Comparison of ENCODE assay signal across 9 mouse cellular contexts in the genomic region with DNA sequence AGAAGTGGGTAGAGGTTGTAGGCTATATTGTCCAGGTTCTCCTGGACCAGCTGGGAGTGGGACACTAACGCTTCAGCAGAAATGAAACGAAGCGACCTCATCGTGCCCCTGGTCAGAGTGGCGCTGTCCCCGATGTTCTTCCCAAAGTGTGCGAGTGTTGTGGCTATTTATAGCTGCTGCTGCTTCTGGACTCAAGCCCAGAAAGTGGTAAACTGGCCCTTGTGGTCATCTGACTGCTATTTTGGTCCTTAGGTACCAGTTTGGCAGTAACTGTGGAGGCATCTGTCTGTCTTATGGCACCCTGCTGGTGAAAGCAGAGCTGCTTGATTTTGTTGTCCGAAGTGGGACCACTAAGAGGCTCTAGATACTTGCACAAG. TPM values are rescaled to one million over a fixed set of nuclear protein-coding genes. Genes with fewer than 3 reads are reported as not detected.
DNase-seq lines count a peak whose midpoint lies in the region; ATAC-seq and TF ChIP-seq lines count a peak whose summit lies in the region.
"Had no signal": no experiment of that assay in that cellular context is flagged by ENCODE, and none has a peak within 500 bp of the region (broad histone marks: within the 10 kb centered on the region; RNA-seq: fewer than 3 reads in every experiment).

A gene (minus strand): TSS at position 147 of the 377 bp plus-strand sequence.

- peak; percentile 86 for ATAC-seq in heart, embryonic 15.5 days (replicated peaks; ENCODE audit: insufficient number of reproducible peaks, insufficient read depth, low FRiP score, low read depth)
- ATAC-seq in forebrain, embryonic 14.5 days = no peak
- ATAC-seq in activated CD4-positive, CD25-positive, alpha-beta regulatory T cell, adult 4 months = no peak

- H3K9me3 ChIP-seq in heart, embryonic 15.5 days (replicated peaks) = no peaks in the 10 kb centered on the region
- H3K9me3 ChIP-seq in forebrain, embryonic 14.5 days (replicated peaks; ENCODE audit: control insufficient read depth, low read length) = no peaks in the 10 kb centered on the region

- H3K36me3 ChIP-seq in heart, embryonic 15.5 days = peaks cover 15% of the 10 kb centered on the region
- H3K36me3 ChIP-seq in forebrain, embryonic 14.5 days (ENCODE audit: control insufficient read depth, insufficient read depth, low read length) = peaks cover 24% of the 10 kb centered on the region

- TF ChIP-seq POLR2A in lung, adult 2 months (IDR thresholded peaks at IDR 0.05; ENCODE audit: borderline replicate concordance, extremely low read depth, low read depth, low read length) = no peak

- TF ChIP-seq CTCF in lung, adult 2 months (IDR thresholded peaks at IDR 0.05; ENCODE audit: insufficient read depth, low read length) = no peak

- WGBS in lung, adult 2 months = 30% methylated on average over 8 of the region's 8 CpGs
- 31% methylated on average over 8 of the region's 8 CpGs for WGBS in heart, embryonic 15.5 days
- 86% methylated on average over 8 of the region's 8 CpGs for WGBS in forebrain, embryonic 14.5 days

- H3K27ac ChIP-seq in heart, embryonic 15.5 days = peak within 1 kb of the TSS; percentile 93
- H3K27ac ChIP-seq in forebrain, embryonic 14.5 days (ENCODE audit: low read depth, low read length) = no peak within 1 kb of the TSS

- peak within 1 kb of the TSS; percentile 62 for H3K9ac ChIP-seq in heart, embryonic 15.5 days
- H3K9ac ChIP-seq in forebrain, embryonic 14.5 days (ENCODE audit: low read length) = no peak within 1 kb of the TSS

- H3K4me2 ChIP-seq in heart, embryonic 15.5 days = peak within 1 kb of the TSS; percentile 61
- H3K4me2 ChIP-seq in forebrain, embryonic 14.5 days (ENCODE audit: low read length) = no peak within 1 kb of the TSS

- no peak within 1 kb of the TSS for H3K4me3 ChIP-seq in lung, adult 2 months (replicated peaks; ENCODE audit: extremely low read depth, low read depth, low read length)
- peak within 1 kb of the TSS; percentile 47 for H3K4me3 ChIP-seq in heart, embryonic 15.5 days
- no peak within 1 kb of the TSS for H3K4me3 ChIP-seq in forebrain, embryonic 14.5 days (ENCODE audit: low read depth, low read length)

- peak; percentile 25 to 30 for DNase-seq in lung, adult 18-20 months
- DNase-seq in lung, adult 2 months = no peak
- peak; percentile 39 to 46 for DNase-seq in cerebellum, postnatal 10 days
- peak; percentile 26 for DNase-seq in lung, postnatal 36 days
- DNase-seq in T-cell, adult 2 months (ENCODE audit: low spot score) = no peak
- DNase-seq in forebrain, embryonic 14.5 days (ENCODE audit: low spot score) = no peak

- H3K27me3 ChIP-seq in heart, embryonic 15.5 days = no peaks in the 10 kb centered on the region
- no peaks in the 10 kb centered on the region for H3K27me3 ChIP-seq in forebrain, embryonic 14.5 days (replicated peaks; ENCODE audit: control insufficient read depth, insufficient read depth, low read length)

- 0 out of 2 replicates have a peak, but pooled peaks cover 4% of the 10 kb centered on the region for H3K4me1 ChIP-seq in lung, adult 2 months (ENCODE audit: control insufficient read depth, insufficient read depth, low read length)
- H3K4me1 ChIP-seq in heart, embryonic 15.5 days (replicated peaks) = peaks cover 20% of the 10 kb centered on the region
- H3K4me1 ChIP-seq in forebrain, embryonic 14.5 days (ENCODE audit: control insufficient read depth, insufficient read depth, low read length) = no peaks in the 10 kb centered on the region

RNA-seq across cellular contexts. Expression of the gene that starts here (rescaled TPM):
- polyA plus RNA-seq in lung, adult 2 months (2012; rRNA removed) = 1.2 and 3.7 TPM in 2 replicates
- 8.4 and 10.2 TPM in 2 replicates for polyA plus RNA-seq in heart, embryonic 15.5 days (2015; fragmentation: Nextera tagmentation; extraction: Ambion mirVana)
- polyA plus RNA-seq in forebrain, embryonic 14.5 days (2014; fragmentation: Nextera tagmentation; extraction: Ambion mirVana) = not detected in 2 replicates
- polyA plus RNA-seq in activated CD4-positive, CD25-positive, alpha-beta regulatory T cell, adult 4 months (2017; shearing (Covaris generic)) = not detected
- polyA plus RNA-seq: intestine, embryonic 14.5 days had no signal

Comparison
In these comparisons a context has a peak if more than half of its experiments do, and no peak if none do; other contexts are left out.
1. DNase-seq: peak in lung, adult 18-20 months (2 of 2), cerebellum, postnatal 10 days (2 of 2) and lung, postnatal 36 days (single experiment); none in lung, adult 2 months (single experiment), T-cell, adult 2 months (single experiment) and forebrain, embryonic 14.5 days (single experiment).